Mouse (Mus musculus) kidney, postnatal 0 days (tissue): ENCODE results near the gene Ano2. TPM values are rescaled to one million over a fixed set of nuclear protein-coding genes. Genes with fewer than 3 reads are reported as not detected.

Experiments
- ATAC-seq: fragments of 200-750 bp; cut with Nextera tagmentation; replicated peaks from 2 replicates; pipeline ENCODE4 v1.8.0; 2017; ENCODE audit warnings: low read depth, moderate number of reproducible peaks, moderate TSS enrichment, moderate library complexity; ENCODE audit not compliant: low FRiP score
- DNase-seq: peaks from one replicate; pipeline ENCODE4 v3.0.0-alpha.2; 2016; ENCODE audit warnings: low spot score
- H3K27ac ChIP-seq: fragments of 300-500 bp; sonication (generic); 2 replicates; pipeline ENCODE4 v1.5.1; 2014; ENCODE audit warnings: mild to moderate bottlenecking
- H3K27me3 ChIP-seq: fragments of 300-500 bp; sonication (generic); 2 replicates; pipeline ENCODE4 v1.6.1; 2014; ENCODE audit warnings: low read length, mixed read lengths; ENCODE audit not compliant: insufficient read depth
- H3K36me3 ChIP-seq: fragments of 300-500 bp; sonication (generic); 2 replicates; pipeline ENCODE4 v1.6.1; 2014; ENCODE audit warnings: low read length, mixed read lengths; ENCODE audit not compliant: insufficient read depth
- H3K4me1 ChIP-seq: fragments of 300-500 bp; sonication (generic); replicated peaks from 2 replicates; pipeline ENCODE4 v1.6.1; 2014; ENCODE audit warnings: antibody characterized with exemption, low read length, mixed read lengths; ENCODE audit not compliant: insufficient read depth
- H3K4me2 ChIP-seq: fragments of 300-500 bp; sonication (generic); 2 replicates; pipeline ENCODE4 v1.6.1; 2014; ENCODE audit warnings: mild to moderate bottlenecking, low read length, moderate library complexity, mixed read lengths
- H3K4me3 ChIP-seq: fragments of 300-500 bp; sonication (generic); replicated peaks from 2 replicates; pipeline ENCODE4 v1.5.1; 2014; ENCODE audit warnings: low read depth, low read length
- H3K9ac ChIP-seq: fragments of 300-500 bp; sonication (generic); 2 replicates; pipeline ENCODE4 v1.6.1; 2014; ENCODE audit warnings: low read depth, low read length
- H3K9me3 ChIP-seq: fragments of 300-500 bp; sonication (generic); replicated peaks from 2 replicates; pipeline ENCODE4 v1.6.1; 2016; ENCODE audit warnings: low read length, inconsistent platforms, mixed read lengths
- CTCF ChIP-seq: IDR thresholded peaks from 2 replicates; pipeline ENCODE4 v1.5.1; 2016; ENCODE audit warnings: antibody characterized with exemption, low read depth, mild to moderate bottlenecking, moderate library complexity
- WGBS: fragments of 180-500 bp; shearing (Covaris S2); extraction: QIAGEN DNeasy Blood & Tissue Kit; methylation state at CpG from one replicate; pipeline ENCODE4 v1.1.7; 2014; 5-methylcytosine and 5-hydroxymethylcytosine counted together
- polyA plus RNA-seq: library from polyadenylated mRNA; unstranded; fragments of >200 nt; fragmentation: Nextera tagmentation; extraction: Ambion mirVana; gene quantifications from 2 replicates; pipeline ENCODE4 v1.2.1, GENCODE M21; 2015

The Ano2 gene
- polyA plus RNA-seq, 1 experiment from 2014 or later, result 0.33 TPM

GRCm38 (mm10) chr6:125687986-125688385 lies 2.2 kb upstream of the Ano2 start:
- no peak for DNase-seq

GRCm38 (mm10) chr6:125701146-125701545 lies 10.9 kb downstream of the Ano2 start:
- no peaks in the 10 kb centered on the region for H3K9me3 ChIP-seq
- H3K36me3 ChIP-seq, result no peaks in the 10 kb centered on the region
- ATAC-seq (no peak), DNase-seq (no peak)
- H3K4me3 ChIP-seq, result no peak overlapping the region
- no peak for TF ChIP-seq CTCF
- no peak overlapping the region for H3K27ac ChIP-seq
- H3K9ac ChIP-seq, result no peak overlapping the region
- no peaks in the 10 kb centered on the region for H3K4me1 ChIP-seq
- H3K4me2 ChIP-seq, result no peak overlapping the region
- WGBS, result 89% methylated on average over 2 of the region's 2 CpGs
- H3K27me3 ChIP-seq, result no peaks in the 10 kb centered on the region

More at GRCm38 (mm10) chr6:125687986-125688385, 2.2 kb upstream of the Ano2 start:
- Histone ChIP-seq H3K27ac (no peak overlapping the region), H3K4me3 (no peak overlapping the region), H3K4me2 (no peak overlapping the region), H3K9ac (no peak overlapping the region), H3K4me1 (0 out of 2 replicates have a peak, but pooled peaks cover 6% of the 10 kb centered on the region), H3K27me3 (no peaks in the 10 kb centered on the region), H3K9me3 (no peaks in the 10 kb centered on the region), H3K36me3 (no peaks in the 10 kb centered on the region)
- no peak for TF ChIP-seq CTCF
- WGBS, result 29% methylated on average over 1 of the region's 1 CpGs
- no peak for ATAC-seq

GRCm38 (mm10) chr6:125711261-125711660 lies 21.0 kb downstream of the Ano2 start:
- H3K4me2 ChIP-seq, result no peak overlapping the region
- no peak overlapping the region for H3K9ac ChIP-seq
- no peaks in the 10 kb centered on the region for H3K27me3 ChIP-seq
- no peak overlapping the region for H3K27ac ChIP-seq
- no peak overlapping the region for H3K4me3 ChIP-seq
- ATAC-seq (no peak), DNase-seq (no peak)
- no peaks in the 10 kb centered on the region for H3K9me3 ChIP-seq
- 72% methylated on average over 16 of the region's 16 CpGs for WGBS
- no peaks in the 10 kb centered on the region for H3K36me3 ChIP-seq
- no peaks in the 10 kb centered on the region for H3K4me1 ChIP-seq
- TF ChIP-seq CTCF, result no peak

GRCm38 (mm10) chr6:125726408-125726807 lies 36.2 kb downstream of the Ano2 start:
- ATAC-seq (no peak), DNase-seq (no peak)
- 83% methylated on average over 2 of the region's 2 CpGs for WGBS
- no peak overlapping the region for H3K27ac ChIP-seq
- H3K27me3 ChIP-seq, result no peaks in the 10 kb centered on the region
- peak; percentile 28; the same call in 1 of the 2 replicates for TF ChIP-seq CTCF
- no peaks in the 10 kb centered on the region for H3K9me3 ChIP-seq
- H3K4me2 ChIP-seq, result no peak overlapping the region
- no peaks in the 10 kb centered on the region for H3K36me3 ChIP-seq
- no peak overlapping the region for H3K9ac ChIP-seq
- no peak overlapping the region for H3K4me3 ChIP-seq
- no peaks in the 10 kb centered on the region for H3K4me1 ChIP-seq

- no peak overlapping the region for H3K4me2 ChIP-seq
- no peaks in the 10 kb centered on the region for H3K9me3 ChIP-seq
- no peak overlapping the region for H3K27ac ChIP-seq
- no peak overlapping the region for H3K9ac ChIP-seq
- H3K27me3 ChIP-seq, result no peaks in the 10 kb centered on the region
- H3K4me1 ChIP-seq, result no peaks in the 10 kb centered on the region
- ATAC-seq (no peak), DNase-seq (no peak)
- no peaks in the 10 kb centered on the region for H3K36me3 ChIP-seq
- no peak for TF ChIP-seq CTCF
- no peak overlapping the region for H3K4me3 ChIP-seq
- 62% methylated on average over 5 of the region's 5 CpGs for WGBS
Observed at GRCm38 (mm10) chr6:125727484-125727911, 37.3 kb downstream of the Ano2 start.

GRCm38 (mm10) chr6:125729471-125729870 lies 39.3 kb downstream of the Ano2 start:
- H3K27me3 ChIP-seq, result no peaks in the 10 kb centered on the region
- ATAC-seq, result no peak
- H3K9me3 ChIP-seq, result no peaks in the 10 kb centered on the region
- no peaks in the 10 kb centered on the region for H3K4me1 ChIP-seq
- 80% methylated on average over 6 of the region's 6 CpGs for whole genome bisulfite sequencing
- TF ChIP-seq CTCF, result no peak
- no peak for DNase-seq
- H3K36me3 ChIP-seq, result no peaks in the 10 kb centered on the region
- no peak overlapping the region for H3K4me2 ChIP-seq
- H3K9ac ChIP-seq, result no peak overlapping the region
- no peak overlapping the region for H3K27ac ChIP-seq
- H3K4me3 ChIP-seq, result no peak overlapping the region

GRCm38 (mm10) chr6:125729986-125730535 lies 39.8 kb downstream of the Ano2 start:
- Histone ChIP-seq H3K36me3 (no peaks in the 10 kb centered on the region), H3K4me2 (no peak overlapping the region), H3K27me3 (no peaks in the 10 kb centered on the region), H3K4me1 (no peaks in the 10 kb centered on the region), H3K27ac (no peak overlapping the region), H3K4me3 (no peak overlapping the region), H3K9me3 (no peaks in the 10 kb centered on the region), H3K9ac (no peak overlapping the region)
- TF ChIP-seq CTCF, result no peak
- WGBS, result 53% methylated on average over 11 of the region's 11 CpGs
- DNase-seq, result no peak
- ATAC-seq, result no peak
